Mouse (Mus musculus): ENCODE results near the gene Akap10. TPM values are rescaled to one million over a fixed set of nuclear protein-coding genes. Genes with fewer than 3 reads are reported as not detected.

Gene Akap10
- 7.9 and 8.0 TPM in 2 replicates for polyA plus RNA-seq (2015; fragmentation: Nextera tagmentation; extraction: Ambion mirVana)

- under 1% methylated on average over 43 of the region's 43 CpGs for WGBS (ENCODE audit: insufficient replicate concordance)
- H3K4me1 ChIP-seq (replicated peaks), result peaks cover 35% of the 10 kb centered on the region
Measured at GRCm38 (mm10) chr11:61930098-61930517, at the start of gene Akap10. TSS of gene Akap10 (minus strand) at chr11:61930252.

GRCm38 (mm10) chr11:61975783-61976182, 45.7 kb upstream of the Akap10 start:
- Histone ChIP-seq H3K4me1 (replicated peaks) (peaks cover 56% of the 10 kb centered on the region), H3K4me3 (replicated peaks) (peak overlapping the region; percentile 23), H3K9ac (peak overlapping the region; percentile 11; the same call in 1 of the 2 replicates), H3K4me2 (peak overlapping the region; percentile 50), H3K27me3 (no peaks in the 10 kb centered on the region), H3K9me3 (replicated peaks) (0 out of 2 replicates have a peak, but pooled peaks cover under 1% of the 10 kb centered on the region), H3K27ac (replicated peaks) (peak overlapping the region; percentile 80), H3K36me3 (replicated peaks) (peaks cover 18% of the 10 kb centered on the region)
- 73% methylated on average over 1 of the region's 1 CpGs for WGBS (ENCODE audit: insufficient replicate concordance)
- peak; percentile 97 for ATAC-seq (ENCODE audit: insufficient read depth)

More at GRCm38 (mm10) chr11:61930098-61930517, at the start of gene Akap10:
- H3K4me2 ChIP-seq, result peak within 1 kb of the TSS; percentile 92
- peak; percentile 94 for ATAC-seq (ENCODE audit: insufficient read depth)
- peak within 1 kb of the TSS; percentile 99 for H3K9ac ChIP-seq
- peak within 1 kb of the TSS; percentile 93 for H3K27ac ChIP-seq (replicated peaks)
- peak within 1 kb of the TSS; percentile 100 for H3K4me3 ChIP-seq (replicated peaks)
- H3K36me3 ChIP-seq (replicated peaks), result peaks cover 8% of the 10 kb centered on the region; the same call in 1 of the 2 replicates
- H3K27me3 ChIP-seq, result no peaks in the 10 kb centered on the region
- no peaks in the 10 kb centered on the region for H3K9me3 ChIP-seq (replicated peaks)

DNA sequence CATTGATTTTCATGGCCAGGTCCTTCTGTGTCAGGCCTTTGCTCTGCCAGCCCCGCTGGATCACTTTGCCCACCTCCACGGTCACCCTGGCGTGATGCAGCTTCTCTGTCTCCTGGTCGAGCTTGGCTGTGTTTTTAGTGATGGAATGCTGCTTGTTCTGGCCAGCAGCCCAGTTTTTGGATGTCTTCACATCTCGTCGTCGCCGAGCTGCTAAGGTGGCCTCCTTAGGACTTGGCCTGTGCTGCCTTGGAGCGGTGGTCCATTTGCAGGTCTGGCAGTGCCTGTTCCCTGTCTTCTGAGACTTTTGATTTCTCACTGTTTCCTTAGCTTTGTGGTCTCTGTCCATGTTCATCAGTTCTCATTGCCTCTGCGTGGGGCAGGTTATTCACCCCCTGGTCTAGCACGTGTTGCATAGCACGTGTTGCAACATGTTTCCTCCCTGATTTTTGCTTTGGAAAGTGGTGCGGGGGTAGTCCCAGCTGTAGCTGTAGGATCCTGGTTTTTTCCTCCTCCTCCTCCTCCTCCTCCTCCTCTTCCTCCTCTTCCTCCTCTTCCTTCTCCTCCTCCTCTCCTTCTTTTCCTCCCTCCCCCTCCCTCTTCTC, 44.2 kb upstream of the Akap10 start:
- no peak for ATAC-seq (ENCODE audit: insufficient read depth)
- Histone ChIP-seq H3K27me3 (no peaks in the 10 kb centered on the region), H3K4me1 (replicated peaks) (peaks cover 65% of the 10 kb centered on the region), H3K4me2 (no peak overlapping the region), H3K4me3 (replicated peaks) (no peak overlapping the region), H3K9me3 (replicated peaks) (no peaks in the 10 kb centered on the region), H3K36me3 (replicated peaks) (peaks cover 15% of the 10 kb centered on the region; the same call in 1 of the 2 replicates), H3K9ac (no peak overlapping the region), H3K27ac (replicated peaks) (no peak overlapping the region)
- WGBS (ENCODE audit: insufficient replicate concordance), result 76% methylated on average over 13 of the region's 13 CpGs

DNA sequence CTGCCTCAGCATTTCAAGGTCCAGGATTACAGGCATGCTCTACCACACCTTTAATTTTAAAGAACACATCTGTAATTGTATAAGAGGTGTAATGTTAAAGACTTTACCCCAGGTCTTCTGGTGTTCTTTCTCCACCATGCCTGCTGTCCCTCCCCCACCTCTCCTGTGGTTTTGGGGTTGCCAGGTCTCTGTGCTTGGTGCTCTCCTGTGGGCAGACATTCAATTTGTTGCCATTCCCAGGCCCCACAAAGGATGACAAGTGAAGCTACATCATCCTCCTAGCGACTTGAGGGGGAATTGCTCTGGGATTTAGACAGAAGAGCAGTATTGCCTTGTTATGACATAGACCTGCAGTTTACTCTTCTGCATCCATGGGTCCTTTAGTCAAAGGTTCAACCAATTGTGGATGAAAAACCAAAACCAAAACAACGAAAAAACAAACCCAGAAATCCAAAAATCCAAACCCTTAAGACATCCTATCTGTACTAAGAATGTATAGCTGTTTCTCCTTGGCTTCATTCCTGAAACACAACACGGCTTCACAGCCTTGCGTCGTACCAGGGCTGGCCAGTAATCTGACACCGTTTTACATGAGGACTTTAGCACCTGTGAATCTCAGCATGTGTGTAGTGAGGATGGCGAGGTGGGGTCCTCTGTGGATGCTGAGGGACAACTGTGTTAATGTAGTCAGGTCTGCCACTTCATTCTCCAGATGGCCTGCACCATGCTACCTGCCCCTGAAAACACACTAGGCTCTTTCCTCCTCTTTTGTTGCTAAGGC, 41.6 kb upstream of the Akap10 start:
- no peak overlapping the region for H3K4me2 ChIP-seq
- H3K27ac ChIP-seq (replicated peaks), result no peak overlapping the region
- H3K27me3 ChIP-seq, result no peaks in the 10 kb centered on the region
- peaks cover 80% of the 10 kb centered on the region for H3K4me1 ChIP-seq (replicated peaks)
- H3K36me3 ChIP-seq (replicated peaks), result 0 out of 2 replicates have a peak, but pooled peaks cover 4% of the 10 kb centered on the region
- 72% methylated on average over 7 of the region's 7 CpGs for WGBS (ENCODE audit: insufficient replicate concordance)
- H3K4me3 ChIP-seq (replicated peaks), result no peak overlapping the region
- no peak for ATAC-seq (ENCODE audit: insufficient read depth)
- H3K9me3 ChIP-seq (replicated peaks), result no peaks in the 10 kb centered on the region
- no peak overlapping the region for H3K9ac ChIP-seq

DNA sequence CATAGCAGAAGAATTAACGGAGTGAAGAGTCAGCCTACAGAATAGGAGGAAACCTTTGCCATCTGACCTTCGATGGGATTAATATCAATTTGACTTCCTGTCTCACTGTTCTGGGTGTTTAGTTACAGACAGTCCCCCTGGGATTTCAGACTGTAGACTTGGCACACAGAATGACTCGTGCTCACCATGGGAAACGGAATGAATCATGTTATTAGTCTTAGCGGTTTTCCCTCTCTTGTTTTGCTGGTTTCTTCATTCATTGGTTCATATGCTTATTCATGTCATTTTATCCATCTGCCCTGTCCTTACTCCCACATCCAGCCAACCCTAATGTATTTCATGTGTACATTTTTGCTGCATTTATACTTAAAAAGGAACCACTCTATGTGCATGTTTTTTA, 40.8 kb upstream of the Akap10 start:
- H3K27ac ChIP-seq (replicated peaks), result no peak overlapping the region
- no peak for ATAC-seq (ENCODE audit: insufficient read depth)
- H3K9ac ChIP-seq, result no peak overlapping the region
- 0 out of 2 replicates have a peak, but pooled peaks cover 4% of the 10 kb centered on the region for H3K36me3 ChIP-seq (replicated peaks)
- no peaks in the 10 kb centered on the region for H3K9me3 ChIP-seq (replicated peaks)
- H3K4me2 ChIP-seq, result no peak overlapping the region
- no peak overlapping the region for H3K4me3 ChIP-seq (replicated peaks)
- peaks cover 78% of the 10 kb centered on the region for H3K4me1 ChIP-seq (replicated peaks)
- 61% methylated on average over 5 of the region's 5 CpGs for WGBS (ENCODE audit: insufficient replicate concordance)
- no peaks in the 10 kb centered on the region for H3K27me3 ChIP-seq

DNA sequence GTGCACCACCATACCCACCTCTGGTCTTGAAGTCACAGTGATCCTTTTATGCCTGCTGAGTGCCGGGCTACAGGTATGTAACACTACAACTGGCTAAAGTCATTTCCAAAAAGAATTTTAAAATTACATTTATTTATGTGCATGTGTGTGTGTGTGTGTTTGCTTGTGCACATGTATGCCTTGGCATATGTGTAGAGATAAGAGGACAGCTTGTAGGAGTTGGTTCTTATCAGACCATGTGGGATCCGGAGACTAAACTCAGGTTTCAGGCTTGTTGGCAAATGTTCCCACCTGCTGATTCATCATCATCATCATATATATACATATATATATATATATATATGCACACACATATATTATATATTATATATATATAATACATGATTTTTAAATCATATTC, 38.8 kb upstream of the Akap10 start:
- WGBS (ENCODE audit: insufficient replicate concordance), result 53% methylated on average over 2 of the region's 2 CpGs
- peak; percentile 92 for ATAC-seq (ENCODE audit: insufficient read depth)
- Histone ChIP-seq H3K27ac (replicated peaks) (peak overlapping the region; percentile 90), H3K4me2 (peak overlapping the region; percentile 51), H3K9ac (peak overlapping the region; percentile 26; the same call in 1 of the 2 replicates), H3K9me3 (replicated peaks) (no peaks in the 10 kb centered on the region), H3K4me1 (replicated peaks) (peaks cover 78% of the 10 kb centered on the region), H3K27me3 (no peaks in the 10 kb centered on the region), H3K36me3 (replicated peaks) (0 out of 2 replicates have a peak, but pooled peaks cover 8% of the 10 kb centered on the region), H3K4me3 (replicated peaks) (peak overlapping the region; percentile 22)

- peaks cover 13% of the 10 kb centered on the region for H3K36me3 ChIP-seq (replicated peaks)
- 58% methylated on average over 8 of the region's 8 CpGs for WGBS (ENCODE audit: insufficient replicate concordance)
- no peaks in the 10 kb centered on the region for H3K9me3 ChIP-seq (replicated peaks)
- peak overlapping the region; percentile 36 for H3K4me2 ChIP-seq
- no peaks in the 10 kb centered on the region for H3K27me3 ChIP-seq
- H3K27ac ChIP-seq (replicated peaks), result peak overlapping the region; percentile 90
- peak; percentile 51 for ATAC-seq (ENCODE audit: insufficient read depth)
- peak overlapping the region; percentile 7; the same call in 1 of the 2 replicates for H3K9ac ChIP-seq
- peaks cover 88% of the 10 kb centered on the region for H3K4me1 ChIP-seq (replicated peaks)
- 0 out of 2 replicates have a peak overlapping the region, but pooled peaks have one; percentile 4 for H3K4me3 ChIP-seq (replicated peaks)
Measured at GRCm38 (mm10) chr11:61967034-61967433, 37.0 kb upstream of the Akap10 start.

GRCm38 (mm10) chr11:61964611-61965010, 34.6 kb upstream of the Akap10 start:
- Histone ChIP-seq H3K36me3 (replicated peaks) (peaks cover 9% of the 10 kb centered on the region), H3K27me3 (no peaks in the 10 kb centered on the region), H3K9ac (no peak overlapping the region), H3K27ac (replicated peaks) (peak overlapping the region; percentile 41; the same call in 1 of the 2 replicates), H3K9me3 (replicated peaks) (no peaks in the 10 kb centered on the region), H3K4me2 (no peak overlapping the region), H3K4me3 (replicated peaks) (no peak overlapping the region), H3K4me1 (replicated peaks) (peaks cover 91% of the 10 kb centered on the region)
- ATAC-seq (ENCODE audit: insufficient read depth), result no peak
- WGBS (ENCODE audit: insufficient replicate concordance), result 87% methylated on average over 5 of the region's 5 CpGs

DNA sequence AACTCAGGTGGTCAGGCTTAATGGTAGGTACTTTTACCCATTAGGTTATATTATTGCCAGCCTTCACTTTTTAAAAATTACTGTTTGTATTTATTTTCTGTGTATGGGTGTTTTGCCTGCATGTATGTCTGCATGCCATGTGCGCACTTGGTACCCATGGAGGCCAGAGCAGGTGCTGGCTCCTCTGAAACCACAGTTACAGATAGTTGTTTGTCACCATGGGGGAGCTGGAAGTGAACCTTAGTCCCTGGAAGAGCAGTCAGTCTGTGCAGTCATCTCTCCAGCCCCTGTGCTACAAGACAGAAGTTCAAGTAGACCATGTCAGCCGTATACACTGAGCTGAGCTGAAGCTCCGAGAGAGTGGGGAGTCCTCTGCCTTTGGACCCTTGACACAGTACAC, 33.1 kb upstream of the Akap10 start:
- no peak overlapping the region for H3K9ac ChIP-seq
- no peak for ATAC-seq (ENCODE audit: insufficient read depth)
- 76% methylated on average over 3 of the region's 3 CpGs for WGBS (ENCODE audit: insufficient replicate concordance)
- H3K4me1 ChIP-seq (replicated peaks), result peaks cover 89% of the 10 kb centered on the region
- H3K36me3 ChIP-seq (replicated peaks), result peaks cover 9% of the 10 kb centered on the region
- no peaks in the 10 kb centered on the region for H3K9me3 ChIP-seq (replicated peaks)
- H3K4me2 ChIP-seq, result peak overlapping the region; percentile 8; the same call in 1 of the 2 replicates
- no peak overlapping the region for H3K4me3 ChIP-seq (replicated peaks)
- 0 out of 2 replicates have a peak, but pooled peaks cover 6% of the 10 kb centered on the region for H3K27me3 ChIP-seq
- H3K27ac ChIP-seq (replicated peaks), result peak overlapping the region; percentile 67; the same call in 1 of the 2 replicates

GRCm38 (mm10) chr11:61962684-61963083, 32.6 kb upstream of the Akap10 start:
- H3K9ac ChIP-seq, result no peak overlapping the region
- 22% methylated on average over 6 of the region's 6 CpGs for WGBS (ENCODE audit: insufficient replicate concordance)
- peak overlapping the region; percentile 67 for H3K27ac ChIP-seq (replicated peaks)
- H3K27me3 ChIP-seq, result 0 out of 2 replicates have a peak, but pooled peaks cover 7% of the 10 kb centered on the region
- H3K4me2 ChIP-seq, result peak overlapping the region; percentile 25
- no peak overlapping the region for H3K4me3 ChIP-seq (replicated peaks)
- H3K4me1 ChIP-seq (replicated peaks), result peaks cover 84% of the 10 kb centered on the region
- no peaks in the 10 kb centered on the region for H3K9me3 ChIP-seq (replicated peaks)
- peaks cover 9% of the 10 kb centered on the region for H3K36me3 ChIP-seq (replicated peaks)
- ATAC-seq (ENCODE audit: insufficient read depth), result no peak

- peak; percentile 32 for ATAC-seq (ENCODE audit: insufficient read depth)
- Histone ChIP-seq H3K4me1 (replicated peaks) (peaks cover 72% of the 10 kb centered on the region), H3K4me3 (replicated peaks) (peak overlapping the region; percentile 11), H3K4me2 (peak overlapping the region; percentile 80), H3K27ac (replicated peaks) (peak overlapping the region; percentile 78), H3K36me3 (replicated peaks) (peaks cover 6% of the 10 kb centered on the region), H3K9ac (no peak overlapping the region), H3K27me3 (peaks cover 12% of the 10 kb centered on the region; the same call in 1 of the 2 replicates), H3K9me3 (replicated peaks) (no peaks in the 10 kb centered on the region)
- WGBS (ENCODE audit: insufficient replicate concordance), result 70% methylated on average over 2 of the region's 2 CpGs
Measured at GRCm38 (mm10) chr11:61960096-61960495, 30.0 kb upstream of the Akap10 start.
